Mouse (Mus musculus): ENCODE results near the gene Reg3g. TPM values are rescaled to one million over a fixed set of nuclear protein-coding genes. Genes with fewer than 3 reads are reported as not detected.
"Not testable (repeated sequence)": the region's sequence is repeated elsewhere in the genome, so short reads cannot be mapped to it uniquely, and the experiment has no call there.

Reg3g gene
- 1 to 10 TPM in 1 of 2 experiments, not detected in 1; 5.5 TPM for total RNA-seq (2021)
- long read RNA-seq, experiment 1 = 0 reads
- long read RNA-seq, experiment 2 = 0 reads

GRCm38 (mm10) chr6:78468772-78469171, at the start of gene Reg3g:
Gene Reg3g (minus strand): TSS chr6:78468872.
- intact Hi-C loops (cut with DNase I) = no loop called here
- no peak for DNase-seq

GRCm38 (mm10) chr6:78515777-78516446, 47.2 kb upstream of the Reg3g start:
- intact Hi-C loops (cut with DNase I) = no loop called here
- DNase-seq = peak in 1 of 2 experiments; percentile 4

- DNase-seq = peak; percentile 23 to 43
- intact Hi-C loops (cut with DNase I) = loop anchor here (1.0 kb wide), 1 partner anchor 181 kb away; no protein-coding TSS in a partner anchor
Observed at GRCm38 (mm10) chr6:78512833-78513232, 44.2 kb upstream of the Reg3g start.

GRCm38 (mm10) chr6:78510173-78510900, 41.7 kb upstream of the Reg3g start:
- intact Hi-C loops (cut with DNase I) = no loop called here
- DNase-seq = no peak

- intact Hi-C loops (cut with DNase I) = no loop called here
Observed at GRCm38 (mm10) chr6:78505745-78506144, 37.1 kb upstream of the Reg3g start.

GRCm38 (mm10) chr6:78494633-78495032, 26.0 kb upstream of the Reg3g start:
- intact Hi-C loops (cut with DNase I) = no loop called here
- no peak for DNase-seq

More at GRCm38 (mm10) chr6:78505745-78506144, 37.1 kb upstream of the Reg3g start:
- no peak for DNase-seq

- intact Hi-C loops (cut with DNase I) = no loop called here
- DNase-seq = no peak
Observed at GRCm38 (mm10) chr6:78469287-78469686, 615 bp upstream of the Reg3g start.

- no peak for DNase-seq
- intact Hi-C loops (cut with DNase I) = no loop called here
Observed at GRCm38 (mm10) chr6:78463266-78463665, 5.4 kb downstream of the Reg3g start.

GRCm38 (mm10) chr6:78462360-78462759, 6.3 kb downstream of the Reg3g start:
- no peak for DNase-seq
- intact Hi-C loops (cut with DNase I) = no loop called here

- intact Hi-C loops (cut with DNase I) = no loop called here
- no peak for DNase-seq
Observed at GRCm38 (mm10) chr6:78460191-78460825, 8.4 kb downstream of the Reg3g start.

GRCm38 (mm10) chr6:78452804-78453203, 15.9 kb downstream of the Reg3g start:
- DNase-seq = no peak
- intact Hi-C loops (cut with DNase I) = loop anchor here (5.0 kb wide), 1 partner anchor 139 kb away; no protein-coding TSS in a partner anchor

- no peak for DNase-seq
Observed at GRCm38 (mm10) chr6:78448409-78448808, 20.3 kb downstream of the Reg3g start.

GRCm38 (mm10) chr6:78447202-78447601, 21.5 kb downstream of the Reg3g start:
- no peak for DNase-seq
- intact Hi-C loops (cut with DNase I) = no loop called here

More at GRCm38 (mm10) chr6:78448409-78448808, 20.3 kb downstream of the Reg3g start:
- intact Hi-C loops (cut with DNase I) = no loop called here

- no peak for DNase-seq
- intact Hi-C loops (cut with DNase I) = no loop called here
Observed at GRCm38 (mm10) chr6:78425497-78425896, 43.2 kb downstream of the Reg3g start.

GRCm38 (mm10) chr6:78422411-78422810, 46.3 kb downstream of the Reg3g start, which contains the start of gene Reg1:
Gene Reg1 (plus strand): TSS chr6:78422711.
- intact Hi-C loops (cut with DNase I); DNase-seq: not testable (repeated sequence)

Other genes with a start within 250 kb of the Reg3g start
- under 1 TPM in 1 of 2 experiments, not detected in 1; 0.29 TPM for gene Reg3b, start 98.2 kb downstream of the Reg3g start, total RNA-seq (2021)
- not detected for gene Reg3d, start 90.0 kb downstream of the Reg3g start, total RNA-seq (2021)
- not detected for gene Reg3a, start 88.2 kb downstream of the Reg3g start, total RNA-seq (2021)
- gene Reg2, start 73.2 kb downstream of the Reg3g start, total RNA-seq (2021) = not detected
- not detected for gene Reg1, start 46.2 kb downstream of the Reg3g start, total RNA-seq (2021)

Data from heart, postnatal 14 days (tissue).